Mouse (Mus musculus) heart, embryonic 11.5 days (tissue): ENCODE data around the gene Tmcc3. TPM values are rescaled to one million over a fixed set of nuclear protein-coding genes. Genes with fewer than 3 reads are reported as not detected.

Source experiments
- ATAC-seq: fragments of 200-750 bp; cut with Nextera tagmentation; replicated peaks from 2 replicates; pipeline ENCODE4 v1.8.0; 2017; ENCODE audit warnings: moderate library complexity; ENCODE audit not compliant: insufficient number of reproducible peaks, low FRiP score, low TSS enrichment
- H3K27ac ChIP-seq: fragments of 300-500 bp; sonication (generic); 2 replicates; pipeline ENCODE4 v1.5.1; 2014; ENCODE audit warnings: mild to moderate bottlenecking, low read depth, low read length
- H3K27me3 ChIP-seq: fragments of 300-500 bp; sonication (generic); 2 replicates; pipeline ENCODE4 v1.6.1; 2014; ENCODE audit warnings: mild to moderate bottlenecking, low read length, mixed read lengths; ENCODE audit not compliant: control insufficient read depth, insufficient read depth
- H3K36me3 ChIP-seq: fragments of 300-500 bp; sonication (generic); 2 replicates; pipeline ENCODE4 v1.6.1; 2014; ENCODE audit warnings: mild to moderate bottlenecking, low read length, moderate library complexity, mixed read lengths; ENCODE audit not compliant: control insufficient read depth, insufficient read depth
- H3K4me1 ChIP-seq: fragments of 300-500 bp; sonication (generic); 2 replicates; pipeline ENCODE4 v1.6.1; 2014; ENCODE audit warnings: low read length; ENCODE audit not compliant: control insufficient read depth, insufficient read depth
- H3K4me2 ChIP-seq: fragments of 300-500 bp; sonication (generic); 2 replicates; pipeline ENCODE4 v1.6.1; 2014; ENCODE audit warnings: mild to moderate bottlenecking, moderate library complexity
- H3K4me3 ChIP-seq: fragments of 300-500 bp; sonication (generic); 2 replicates; pipeline ENCODE4 v1.5.1; 2014; ENCODE audit warnings: low read depth, low read length
- H3K9ac ChIP-seq: fragments of 300-500 bp; sonication (generic); 2 replicates; pipeline ENCODE4 v1.6.1; 2014; ENCODE audit warnings: mild to moderate bottlenecking, low read depth, low read length, moderate library complexity
- H3K9me3 ChIP-seq: fragments of 300-500 bp; sonication (generic); replicated peaks from 2 replicates; pipeline ENCODE4 v1.6.1; 2016; ENCODE audit warnings: low read length; ENCODE audit not compliant: control insufficient read depth
- WGBS: fragments of 180-500 bp; shearing (Covaris S2); extraction: QIAGEN DNeasy Blood & Tissue Kit; methylation state at CpG from one replicate; pipeline ENCODE4 v1.1.7; 2014; ENCODE audit not compliant: insufficient replicate concordance; 5-methylcytosine and 5-hydroxymethylcytosine counted together
- polyA plus RNA-seq: library from polyadenylated mRNA; unstranded; fragments of >200 nt; fragmentation: Nextera tagmentation; extraction: Ambion mirVana; gene quantifications from 2 replicates; pipeline ENCODE4 v1.2.1, GENCODE M21; 2014

The Tmcc3 gene
- polyA plus RNA-seq, 1 experiment from 2014 or later, result 10.9 TPM

DNA sequence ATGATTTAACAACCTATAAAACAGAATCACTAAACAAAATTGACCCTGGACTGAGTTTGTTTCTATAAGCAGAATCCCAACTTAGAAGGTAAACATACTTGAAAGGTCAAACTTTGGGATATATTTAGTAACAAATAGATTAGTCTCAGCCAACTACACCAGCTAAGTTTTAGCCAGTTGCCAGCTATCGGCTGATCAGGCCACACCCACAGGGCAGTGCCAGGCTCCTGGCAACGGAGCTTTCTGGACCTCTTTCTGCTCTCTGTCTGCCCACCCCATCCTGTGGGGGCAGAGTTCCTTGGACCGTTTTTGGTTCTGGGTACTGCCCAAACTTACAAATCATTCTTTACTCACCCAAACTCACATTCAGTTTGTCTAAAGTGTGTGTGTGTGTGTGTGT lies 137.9 kb downstream of the Tmcc3 start:
- WGBS, result 48% methylated on average over 3 of the region's 3 CpGs
- Histone ChIP-seq H3K9ac (no peak overlapping the region), H3K27me3 (no peaks in the 10 kb centered on the region)

DNA sequence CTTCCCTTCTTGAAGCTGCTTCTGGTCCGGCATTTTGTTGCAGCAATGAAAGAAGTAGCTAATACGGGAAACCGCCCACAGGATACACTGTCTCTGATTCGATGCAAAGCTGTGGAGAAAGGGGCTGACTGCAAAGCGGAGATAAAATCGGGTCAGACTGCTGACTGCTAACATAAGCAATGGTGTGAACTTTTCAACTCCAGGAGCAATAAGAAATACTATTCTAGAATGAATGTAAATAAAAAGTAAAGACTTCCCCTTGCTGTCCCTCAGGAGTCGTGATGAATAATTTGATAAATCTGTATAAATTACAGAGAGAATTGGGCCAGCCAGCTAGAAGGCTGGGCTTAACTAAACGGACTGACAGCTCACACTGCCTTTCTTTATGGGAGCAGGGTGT lies 139.0 kb downstream of the Tmcc3 start:
- Histone ChIP-seq H3K4me3 (no peak overlapping the region), H3K27me3 (no peaks in the 10 kb centered on the region), H3K4me2 (no peak overlapping the region), H3K9ac (no peak overlapping the region), H3K4me1 (0 out of 2 replicates have a peak, but pooled peaks cover 3% of the 10 kb centered on the region), H3K36me3 (no peaks in the 10 kb centered on the region), H3K9me3 (no peaks in the 10 kb centered on the region), H3K27ac (no peak overlapping the region)
- WGBS, result 49% methylated on average over 8 of the region's 8 CpGs
- ATAC-seq, result no peak

More for the DNA sequence above, 137.9 kb downstream of the Tmcc3 start:
- Histone ChIP-seq H3K36me3 (no peaks in the 10 kb centered on the region), H3K4me2 (no peak overlapping the region), H3K4me3 (no peak overlapping the region), H3K27ac (no peak overlapping the region), H3K4me1 (0 out of 2 replicates have a peak, but pooled peaks cover 3% of the 10 kb centered on the region), H3K9me3 (no peaks in the 10 kb centered on the region)
- no peak for ATAC-seq

DNA sequence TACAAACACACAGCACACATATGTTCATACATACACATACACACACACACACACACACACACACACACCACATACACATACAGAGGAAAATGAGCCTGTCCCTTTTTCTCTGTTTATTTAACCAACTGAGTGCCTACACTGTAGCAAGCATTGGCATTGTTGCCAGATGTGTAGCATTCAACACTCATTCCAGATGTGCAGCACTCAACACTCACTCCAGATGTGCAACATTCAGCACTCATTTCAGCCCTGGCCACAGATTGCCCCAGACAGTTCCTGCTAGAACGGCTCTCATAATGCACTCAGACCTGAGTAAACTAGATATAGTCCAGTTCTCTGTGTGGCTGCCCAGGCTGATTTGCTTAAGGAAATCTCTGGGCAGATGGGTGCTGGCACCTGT lies 145.7 kb downstream of the Tmcc3 start:
- H3K4me1 ChIP-seq, result 0 out of 2 replicates have a peak, but pooled peaks cover 1% of the 10 kb centered on the region
- H3K9ac ChIP-seq, result no peak overlapping the region
- WGBS, result 62% methylated on average over 1 of the region's 1 CpGs
- H3K27ac ChIP-seq, result no peak overlapping the region
- no peaks in the 10 kb centered on the region for H3K27me3 ChIP-seq
- H3K9me3 ChIP-seq, result 0 out of 2 replicates have a peak, but pooled peaks cover 2% of the 10 kb centered on the region
- no peak for ATAC-seq
- no peaks in the 10 kb centered on the region for H3K36me3 ChIP-seq
- H3K4me2 ChIP-seq, result no peak overlapping the region
- no peak overlapping the region for H3K4me3 ChIP-seq

DNA sequence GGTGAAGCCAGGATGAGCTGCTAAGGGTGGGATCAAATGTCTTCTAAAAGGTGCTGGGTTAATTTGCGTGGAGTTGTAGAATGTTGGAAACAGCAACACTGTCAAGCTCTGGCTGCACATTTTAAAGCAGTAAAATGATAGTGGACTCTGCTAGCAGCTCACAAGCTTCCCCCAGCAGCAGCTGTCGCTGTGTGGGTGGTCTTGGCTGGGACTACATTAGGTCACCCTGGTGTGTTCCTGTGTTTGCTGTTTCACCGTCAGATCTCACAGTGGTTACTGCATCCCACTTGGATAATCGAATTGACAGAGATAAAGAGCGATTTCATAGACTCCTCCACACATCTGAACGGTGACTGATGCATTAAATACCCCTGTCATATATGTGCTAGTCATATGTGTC lies 146.9 kb downstream of the Tmcc3 start:
- Histone ChIP-seq H3K4me3 (no peak overlapping the region), H3K9ac (no peak overlapping the region; the same call in 1 of the 2 replicates), H3K4me2 (no peak overlapping the region), H3K27ac (no peak overlapping the region), H3K9me3 (0 out of 2 replicates have a peak, but pooled peaks cover 2% of the 10 kb centered on the region), H3K4me1 (0 out of 2 replicates have a peak, but pooled peaks cover 6% of the 10 kb centered on the region), H3K36me3 (no peaks in the 10 kb centered on the region), H3K27me3 (no peaks in the 10 kb centered on the region)
- WGBS, result 38% methylated on average over 6 of the region's 6 CpGs
- ATAC-seq, result no peak

DNA sequence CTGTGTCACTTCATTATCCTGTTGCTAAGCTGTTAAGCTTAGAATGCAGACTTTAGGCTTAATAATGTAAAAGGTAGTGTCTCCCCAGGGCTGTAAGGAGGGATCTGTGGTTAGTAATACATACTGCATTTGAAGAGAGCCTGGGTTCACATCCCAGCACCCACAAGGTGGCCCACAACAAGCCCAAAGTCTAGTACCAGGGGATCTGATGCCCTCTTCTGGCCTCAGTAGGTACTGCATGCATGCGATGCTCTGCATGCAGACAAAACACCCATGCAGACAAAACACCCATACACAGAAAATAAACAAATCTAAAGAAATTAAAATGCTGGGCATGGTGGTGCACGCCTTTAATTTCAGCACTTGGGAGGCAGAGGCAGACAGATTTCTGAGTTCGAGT lies 149.6 kb downstream of the Tmcc3 start:
- H3K27me3 ChIP-seq, result no peaks in the 10 kb centered on the region
- H3K36me3 ChIP-seq, result no peaks in the 10 kb centered on the region
- no peak overlapping the region for H3K9ac ChIP-seq
- ATAC-seq, result no peak
- H3K27ac ChIP-seq, result no peak overlapping the region
- H3K9me3 ChIP-seq, result 0 out of 2 replicates have a peak, but pooled peaks cover 2% of the 10 kb centered on the region
- WGBS, result 85% methylated on average over 3 of the region's 3 CpGs
- peaks cover 6% of the 10 kb centered on the region; the same call in 1 of the 2 replicates for H3K4me1 ChIP-seq
- no peak overlapping the region for H3K4me2 ChIP-seq
- H3K4me3 ChIP-seq, result no peak overlapping the region

DNA sequence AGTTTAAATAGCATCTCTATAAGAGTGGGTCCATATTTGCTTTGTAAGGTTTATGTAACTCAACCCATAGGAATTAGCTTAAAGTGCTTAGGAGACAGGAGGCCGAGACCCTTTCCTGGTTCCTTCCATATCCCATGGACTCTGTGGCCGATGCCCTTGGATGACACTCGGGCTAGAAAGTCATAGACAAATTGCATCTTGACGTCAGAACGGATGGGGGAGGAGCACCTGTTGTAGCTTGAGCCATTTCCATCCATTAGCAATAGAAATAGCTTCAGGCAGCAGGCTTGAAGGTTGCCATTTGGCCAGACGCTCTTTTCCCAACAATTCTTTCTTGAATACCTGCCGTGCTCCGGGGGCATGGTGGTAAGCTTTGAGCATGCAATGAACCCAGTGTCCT lies 150.1 kb downstream of the Tmcc3 start:
- no peak overlapping the region for H3K9ac ChIP-seq
- H3K36me3 ChIP-seq, result no peaks in the 10 kb centered on the region
- 77% methylated on average over 8 of the region's 8 CpGs for WGBS
- H3K4me1 ChIP-seq, result peaks cover 6% of the 10 kb centered on the region; the same call in 1 of the 2 replicates
- no peak overlapping the region for H3K4me3 ChIP-seq
- H3K27ac ChIP-seq, result no peak overlapping the region
- H3K9me3 ChIP-seq, result 0 out of 2 replicates have a peak, but pooled peaks cover 2% of the 10 kb centered on the region
- no peak overlapping the region for H3K4me2 ChIP-seq
- no peaks in the 10 kb centered on the region for H3K27me3 ChIP-seq
- ATAC-seq, result no peak

DNA sequence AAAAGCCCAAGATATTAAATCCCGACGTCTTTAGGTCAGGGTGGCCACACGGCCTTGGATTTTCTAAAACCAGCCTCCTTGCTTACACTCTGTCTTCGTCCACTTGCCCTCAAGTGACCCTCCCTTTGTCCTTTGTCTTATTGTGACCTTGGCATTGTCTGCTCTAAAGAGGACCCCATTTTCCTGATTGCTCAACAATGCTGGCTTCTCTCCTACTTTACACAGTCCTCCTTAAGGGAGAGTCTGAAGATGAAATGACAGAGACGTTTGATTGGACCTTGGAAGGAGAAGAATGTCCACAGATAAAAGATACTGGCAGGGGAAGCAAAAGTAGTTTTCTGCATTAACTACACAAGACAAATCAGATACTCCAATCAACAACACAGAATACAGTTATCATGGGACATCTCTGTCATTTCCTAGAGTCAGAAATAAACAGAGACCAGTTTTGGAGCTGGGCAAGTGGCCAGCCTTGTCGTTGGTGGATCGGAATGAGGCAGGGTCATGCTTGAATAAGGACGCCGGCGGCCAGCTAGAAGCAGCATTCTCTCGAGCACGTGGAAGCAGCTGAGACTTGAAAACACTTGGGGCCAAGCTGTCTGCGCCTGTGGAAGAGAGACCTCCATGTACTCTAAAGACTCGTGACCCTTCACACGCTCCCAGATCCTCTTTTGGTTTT lies 150.8 kb downstream of the Tmcc3 start:
- H3K36me3 ChIP-seq, result no peaks in the 10 kb centered on the region
- H3K4me1 ChIP-seq, result peaks cover 6% of the 10 kb centered on the region; the same call in 1 of the 2 replicates
- H3K27ac ChIP-seq, result no peak overlapping the region
- H3K4me2 ChIP-seq, result no peak overlapping the region
- H3K27me3 ChIP-seq, result no peaks in the 10 kb centered on the region
- ATAC-seq, result no peak
- no peak overlapping the region for H3K9ac ChIP-seq
- H3K9me3 ChIP-seq, result 0 out of 2 replicates have a peak, but pooled peaks cover 2% of the 10 kb centered on the region
- 57% methylated on average over 15 of the region's 15 CpGs for WGBS
- no peak overlapping the region for H3K4me3 ChIP-seq

DNA sequence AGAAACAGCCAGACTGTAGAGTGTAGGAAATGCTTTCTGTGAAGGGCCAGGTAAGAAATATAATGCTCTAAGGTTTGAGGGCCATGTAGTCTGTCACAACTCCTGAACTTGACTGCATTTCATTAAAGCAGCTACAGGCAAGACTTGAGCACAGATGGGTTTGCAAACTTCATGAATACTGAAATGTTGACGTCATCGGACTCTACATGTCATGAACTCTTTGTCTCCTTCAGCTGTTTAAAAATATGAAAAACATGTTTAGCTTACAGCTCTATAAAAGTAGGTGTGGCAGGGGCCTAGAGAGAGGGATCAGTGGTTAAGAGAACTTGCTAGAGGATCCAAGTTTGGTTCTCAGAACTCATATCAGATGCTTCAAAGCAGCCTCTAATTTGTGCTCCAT lies 151.7 kb downstream of the Tmcc3 start:
- Histone ChIP-seq H3K4me2 (no peak overlapping the region), H3K27ac (no peak overlapping the region), H3K4me3 (no peak overlapping the region), H3K36me3 (no peaks in the 10 kb centered on the region), H3K9me3 (0 out of 2 replicates have a peak, but pooled peaks cover 2% of the 10 kb centered on the region), H3K9ac (no peak overlapping the region), H3K27me3 (no peaks in the 10 kb centered on the region), H3K4me1 (peaks cover 6% of the 10 kb centered on the region; the same call in 1 of the 2 replicates)
- no peak for ATAC-seq
- WGBS, result 79% methylated on average over 2 of the region's 2 CpGs

DNA sequence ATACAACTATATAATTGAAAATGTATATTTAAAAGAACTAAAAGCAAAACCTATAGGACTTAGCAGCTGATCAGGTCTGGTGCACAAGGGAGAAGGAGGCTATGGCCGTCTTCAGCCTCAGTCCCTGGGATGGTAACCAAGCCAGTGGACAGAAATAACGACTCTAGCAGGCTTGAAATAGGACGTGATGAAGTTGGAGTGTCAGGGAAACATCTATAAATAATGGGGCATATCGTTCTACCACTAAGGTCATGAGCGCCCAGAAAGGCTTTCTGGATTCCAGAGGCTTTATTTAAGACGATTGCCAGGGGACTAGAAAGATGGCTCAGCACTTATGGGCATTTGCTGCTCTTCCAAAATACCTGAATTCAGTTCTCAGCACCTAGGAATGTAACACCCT lies 153.9 kb downstream of the Tmcc3 start:
- no peak overlapping the region for H3K27ac ChIP-seq
- ATAC-seq, result no peak
- no peaks in the 10 kb centered on the region for H3K36me3 ChIP-seq
- no peaks in the 10 kb centered on the region for H3K27me3 ChIP-seq
- H3K9me3 ChIP-seq, result 0 out of 2 replicates have a peak, but pooled peaks cover 2% of the 10 kb centered on the region
- peaks cover 6% of the 10 kb centered on the region; the same call in 1 of the 2 replicates for H3K4me1 ChIP-seq
- no peak overlapping the region for H3K4me2 ChIP-seq
- WGBS, result 64% methylated on average over 6 of the region's 6 CpGs
- no peak overlapping the region for H3K9ac ChIP-seq
- H3K4me3 ChIP-seq, result no peak overlapping the region
